Mouse (Mus musculus) small intestine, adult 2 months (tissue): ENCODE measurements around the gene Ntrk3.

Source experiments
- CTCF ChIP-seq: fragments of 200-500 bp; IDR thresholded peaks from 2 replicates; pipeline ENCODE4 v1.5.1; 2012; ENCODE audit warnings: low read depth, mild to moderate bottlenecking, control low read depth, inconsistent platforms, low read length, moderate library complexity, mixed read lengths; ENCODE audit not compliant: insufficient replicate concordance, insufficient read length; ENCODE audit errors: extremely low read depth
- POLR2A ChIP-seq: fragments of 200-500 bp; IDR thresholded peaks from 2 replicates; pipeline ENCODE4 v1.6.1; 2012; ENCODE audit warnings: low read depth, mild to moderate bottlenecking, control low read depth, inconsistent platforms, low read length, moderate library complexity

GRCm38 (mm10) chr7:78471755-78472154, 266.1 kb downstream of the Ntrk3 start:
- TF ChIP-seq CTCF (no peak), POLR2A (no peak)
